Mouse (Mus musculus) erythroblast, embryonic 14.5 days (primary cell): ENCODE measurements around the gene Sars2.

ENCODE experiments used
- GATA1 ChIP-seq: IDR thresholded peaks from 2 replicates; pipeline ENCODE4 v1.6.1; 2012; ENCODE audit warnings: low read length, inconsistent platforms, mixed read lengths
- TAL1 ChIP-seq: IDR thresholded peaks from 3 replicates; pipeline ENCODE4 v1.6.1; 2012; ENCODE audit warnings: low read length, inconsistent platforms, mixed read lengths

- TF ChIP-seq TAL1: no peak
- no peak for TF ChIP-seq GATA1
Observed at GRCm38 (mm10) chr7:28769414-28769958, 27.7 kb downstream of the Sars2 start.
